Mouse (Mus musculus) intestine, postnatal 0 days (tissue): ENCODE data around the gene Hsd17b2. TPM values are rescaled to one million over a fixed set of nuclear protein-coding genes. Genes with fewer than 3 reads are reported as not detected.

ENCODE experiments used
- ATAC-seq: fragments of 200-750 bp; cut with Nextera tagmentation; 2 replicates; pipeline ENCODE4 v1.8.0; 2017; ENCODE audit warnings: mild to moderate bottlenecking, moderate TSS enrichment, moderate library complexity
- H3K27ac ChIP-seq: fragments of 300-500 bp; sonication (generic); 2 replicates; pipeline ENCODE4 v1.5.1; 2014; ENCODE audit warnings: mild to moderate bottlenecking, low read depth, low read length, moderate library complexity
- H3K27me3 ChIP-seq: fragments of 300-500 bp; sonication (generic); replicated peaks from 2 replicates; pipeline ENCODE4 v1.6.1; 2014; ENCODE audit warnings: low read length, mixed read lengths; ENCODE audit not compliant: control insufficient read depth, insufficient read depth
- H3K36me3 ChIP-seq: fragments of 300-500 bp; sonication (generic); 2 replicates; pipeline ENCODE4 v1.6.1; 2014; ENCODE audit warnings: mild to moderate bottlenecking, moderate library complexity; ENCODE audit not compliant: control insufficient read depth, insufficient read depth
- H3K4me1 ChIP-seq: fragments of 300-500 bp; sonication (generic); replicated peaks from 2 replicates; pipeline ENCODE4 v1.6.1; 2014; ENCODE audit warnings: antibody characterized with exemption, low read length, mixed read lengths; ENCODE audit not compliant: control insufficient read depth, insufficient read depth
- H3K4me2 ChIP-seq: fragments of 300-500 bp; sonication (generic); replicated peaks from 2 replicates; pipeline ENCODE4 v1.6.1; 2014; ENCODE audit warnings: low read depth, mild to moderate bottlenecking, moderate library complexity
- H3K4me3 ChIP-seq: fragments of 300-500 bp; sonication (generic); 2 replicates; pipeline ENCODE4 v1.5.1; 2014; ENCODE audit warnings: low read depth, low read length
- H3K9ac ChIP-seq: fragments of 300-500 bp; sonication (generic); 2 replicates; pipeline ENCODE4 v1.6.1; 2014; ENCODE audit warnings: mild to moderate bottlenecking, low read depth, low read length
- H3K9me3 ChIP-seq: fragments of 300-500 bp; sonication (generic); 2 replicates; pipeline ENCODE4 v1.6.1; 2016; ENCODE audit warnings: mixed run types; ENCODE audit not compliant: control insufficient read depth
- CTCF ChIP-seq: sonication (generic); IDR thresholded peaks from 2 replicates; pipeline ENCODE4 v1.5.1; 2016; ENCODE audit warnings: low read depth, mild to moderate bottlenecking, control low read depth, antibody characterized with exemption, moderate library complexity
- WGBS: fragments of 180-500 bp; shearing (Covaris S2); extraction: QIAGEN DNeasy Blood & Tissue Kit; methylation state at CpG from one replicate; pipeline ENCODE4 v1.1.7; 2014; 5-methylcytosine and 5-hydroxymethylcytosine counted together
- polyA plus RNA-seq: library from polyadenylated mRNA; unstranded; fragments of >200 nt; fragmentation: Nextera tagmentation; extraction: Ambion mirVana; gene quantifications from 2 replicates; pipeline ENCODE4 v1.2.1, GENCODE M21; 2015

Hsd17b2 gene
- polyA plus RNA-seq, 1 experiment from 2014 or later: 69.9 TPM

DNA sequence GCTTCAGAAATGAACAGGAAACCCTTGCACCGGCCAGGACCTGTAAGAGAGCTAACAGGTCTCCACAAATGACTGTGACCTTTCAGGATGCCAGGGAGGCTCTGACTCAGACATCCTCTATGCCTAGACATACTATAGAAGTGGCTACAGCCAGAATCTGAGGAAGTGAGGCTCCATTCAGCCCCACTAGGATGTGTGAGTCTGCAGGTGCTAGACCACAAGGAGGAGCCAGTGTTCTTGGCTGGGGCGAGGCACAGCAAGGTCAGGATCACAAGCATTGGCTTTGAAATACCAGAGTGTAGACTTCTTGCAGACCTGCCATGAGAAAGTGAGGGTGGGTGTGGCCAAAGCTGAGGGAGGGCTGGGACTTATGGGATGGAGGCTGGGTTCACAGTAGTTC is 70.9 kb downstream of the Hsd17b2 start:
- Histone ChIP-seq H3K4me3 (no peak overlapping the region), H3K4me1 (no peaks in the 10 kb centered on the region), H3K27ac (no peak overlapping the region), H3K9ac (no peak overlapping the region), H3K9me3 (no peaks in the 10 kb centered on the region), H3K36me3 (no peaks in the 10 kb centered on the region), H3K27me3 (no peaks in the 10 kb centered on the region), H3K4me2 (no peak overlapping the region)
- whole genome bisulfite sequencing: 46% methylated on average over 2 of the region's 2 CpGs
- ATAC-seq: peak; percentile 52; the same call in 1 of the 2 replicates
- peak; percentile 63 for TF ChIP-seq CTCF

- no peaks in the 10 kb centered on the region for H3K9me3 ChIP-seq
- no peak overlapping the region for H3K4me2 ChIP-seq
- ATAC-seq: no peak
- H3K27me3 ChIP-seq: no peaks in the 10 kb centered on the region
- no peaks in the 10 kb centered on the region for H3K36me3 ChIP-seq
- H3K27ac ChIP-seq: no peak overlapping the region
- 45% methylated on average over 10 of the region's 10 CpGs for WGBS
- H3K4me3 ChIP-seq: no peak overlapping the region
- no peak overlapping the region for H3K9ac ChIP-seq
- TF ChIP-seq CTCF: no peak
- H3K4me1 ChIP-seq: no peaks in the 10 kb centered on the region
Observed at GRCm38 (mm10) chr8:117775626-117776025, 73.9 kb downstream of the Hsd17b2 start.

GRCm38 (mm10) chr8:117776075-117776474 is 74.4 kb downstream of the Hsd17b2 start:
- no peaks in the 10 kb centered on the region for H3K27me3 ChIP-seq
- no peak for TF ChIP-seq CTCF
- ATAC-seq: no peak
- H3K9me3 ChIP-seq: no peaks in the 10 kb centered on the region
- WGBS: 81% methylated on average over 10 of the region's 10 CpGs
- H3K4me2 ChIP-seq: no peak overlapping the region
- no peak overlapping the region for H3K9ac ChIP-seq
- no peak overlapping the region for H3K4me3 ChIP-seq
- no peak overlapping the region for H3K27ac ChIP-seq
- no peaks in the 10 kb centered on the region for H3K36me3 ChIP-seq
- H3K4me1 ChIP-seq: no peaks in the 10 kb centered on the region

DNA sequence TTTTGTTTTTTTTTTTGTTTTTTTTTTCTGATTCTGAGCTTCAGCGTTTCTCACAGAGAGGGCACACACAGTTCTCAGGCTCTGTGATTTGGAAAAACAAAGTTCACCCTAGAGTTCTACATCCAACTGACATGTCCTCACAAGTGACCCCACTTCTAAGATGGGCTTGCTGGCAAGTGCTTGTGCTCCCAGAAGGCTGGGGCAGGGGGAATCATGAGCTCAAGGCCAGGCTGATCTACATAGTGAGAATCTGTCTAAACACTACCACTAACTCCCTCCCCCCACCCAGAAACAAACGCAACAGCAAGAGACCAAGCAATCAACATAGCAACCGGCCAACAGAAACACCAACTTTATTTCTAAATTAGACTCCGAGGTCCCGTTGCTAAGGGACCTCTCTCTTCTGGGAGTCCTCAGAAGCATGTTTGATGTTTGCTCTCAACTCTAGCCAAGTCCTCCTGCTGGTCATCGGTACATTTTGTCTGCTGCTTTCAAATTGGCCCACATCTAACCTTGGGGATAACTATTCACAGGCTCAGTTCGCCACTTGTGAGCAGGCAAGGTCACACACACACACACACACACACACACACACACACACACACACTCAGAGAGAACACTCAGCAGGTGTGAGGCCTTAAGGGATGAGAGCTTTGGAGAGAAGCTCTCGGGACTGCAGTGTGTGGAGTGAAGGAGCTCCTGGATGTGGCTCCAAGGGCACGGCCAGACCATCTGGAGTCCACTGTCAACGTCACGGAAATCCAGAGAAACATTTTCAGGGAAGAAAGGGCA is 77.0 kb downstream of the Hsd17b2 start:
- Histone ChIP-seq H3K9me3 (no peaks in the 10 kb centered on the region), H3K36me3 (no peaks in the 10 kb centered on the region), H3K27ac (no peak overlapping the region), H3K4me2 (no peak overlapping the region), H3K9ac (no peak overlapping the region), H3K4me3 (no peak overlapping the region), H3K27me3 (no peaks in the 10 kb centered on the region), H3K4me1 (no peaks in the 10 kb centered on the region)
- TF ChIP-seq CTCF: 0 out of 2 replicates have a peak, but pooled peaks have one; percentile 4
- ATAC-seq: no peak
- WGBS: 66% methylated on average over 11 of the region's 11 CpGs

DNA sequence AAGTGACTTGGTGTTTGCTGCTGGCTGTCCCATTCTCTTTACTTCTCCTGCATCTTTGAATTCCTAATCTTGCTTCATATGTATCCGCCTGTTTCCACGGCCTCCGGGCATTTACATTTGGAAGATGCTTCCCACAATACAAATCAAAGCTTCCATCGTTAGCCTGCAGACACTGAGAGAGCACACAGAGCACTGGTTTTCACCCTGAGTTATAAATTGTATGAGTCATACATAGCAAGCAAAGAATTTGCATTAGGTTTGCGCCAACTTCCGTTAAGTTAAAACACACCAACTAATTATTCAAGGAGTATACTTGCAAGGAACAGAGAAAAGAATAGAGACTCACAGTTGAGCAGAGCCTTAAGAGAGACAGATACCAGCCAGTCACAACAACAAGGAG is 77.6 kb downstream of the Hsd17b2 start:
- H3K36me3 ChIP-seq: no peaks in the 10 kb centered on the region
- H3K4me3 ChIP-seq: no peak overlapping the region
- no peaks in the 10 kb centered on the region for H3K4me1 ChIP-seq

DNA sequence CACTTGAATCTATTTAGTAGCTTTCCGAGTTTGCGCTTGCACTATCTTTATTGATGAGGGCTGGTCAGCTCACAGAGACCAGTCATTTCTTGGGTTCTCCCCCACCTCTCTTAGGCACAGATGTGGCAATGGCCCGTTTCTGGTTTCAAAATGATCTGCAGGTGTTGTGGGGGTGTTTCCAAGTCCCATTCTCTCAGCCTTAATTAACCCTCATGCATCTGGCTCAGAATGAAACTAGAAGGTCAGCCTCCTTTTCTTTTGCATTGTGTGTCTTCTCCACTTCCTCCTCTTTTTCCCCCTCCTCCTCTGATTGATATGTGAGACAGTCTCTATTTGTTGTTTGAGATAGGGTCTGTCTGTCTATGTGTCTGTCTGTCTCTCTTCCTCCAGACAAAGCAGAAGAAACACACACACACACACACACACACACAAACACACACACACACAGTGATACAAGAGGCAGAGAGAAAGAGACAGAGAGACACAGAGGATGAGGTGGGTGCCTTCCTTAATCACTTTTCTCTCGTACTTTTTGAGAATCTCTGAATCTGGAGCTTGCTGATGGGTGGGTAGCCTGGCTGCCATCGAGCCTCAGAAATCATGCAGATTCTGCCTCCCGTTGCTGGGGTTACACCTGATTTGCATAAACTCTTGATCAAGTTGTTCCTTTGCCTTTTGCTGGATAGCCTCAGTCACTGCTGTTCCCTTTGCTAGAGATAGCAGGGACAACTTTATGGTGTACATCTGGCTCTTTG is 79.8 kb downstream of the Hsd17b2 start:
- Histone ChIP-seq H3K4me3 (no peak overlapping the region), H3K27me3 (no peaks in the 10 kb centered on the region), H3K36me3 (no peaks in the 10 kb centered on the region), H3K9ac (no peak overlapping the region), H3K27ac (no peak overlapping the region), H3K4me1 (no peaks in the 10 kb centered on the region), H3K9me3 (no peaks in the 10 kb centered on the region), H3K4me2 (no peak overlapping the region)
- WGBS: 65% methylated on average over 6 of the region's 6 CpGs
- no peak for ATAC-seq
- no peak for TF ChIP-seq CTCF

More for the DNA sequence above, 77.6 kb downstream of the Hsd17b2 start:
- Histone ChIP-seq H3K9me3 (no peaks in the 10 kb centered on the region), H3K27me3 (no peaks in the 10 kb centered on the region), H3K27ac (no peak overlapping the region), H3K4me2 (no peak overlapping the region), H3K9ac (no peak overlapping the region)
- no peak for ATAC-seq
- 56% methylated on average over 6 of the region's 6 CpGs for WGBS
- TF ChIP-seq CTCF: no peak
